Mouse (Mus musculus) frontal cortex, postnatal 10 days (tissue): ENCODE data around the gene Gm3633.
"Not testable (repeated sequence)": the region's sequence is repeated elsewhere in the genome, so short reads cannot be mapped to it uniquely, and the experiment has no call there.

Experiments used
- DNase-seq, 2 experiments: peaks; one replicate each; pipeline ENCODE4 v3.0.0; 2022; ENCODE audit warnings: low spot score in 2 of 2, mixed read lengths in 1 of 2

Gm3633 gene

GRCm38 (mm10) chr14:42641817-42642216 is at the start of gene Gm3633:
Gene Gm3633, minus strand, starts transcription at chr14:42641917.
- not testable (repeated sequence) for DNase-seq

- DNase-seq: not testable (repeated sequence)
Measured at GRCm38 (mm10) chr14:42655638-42656037, 13.9 kb upstream of the Gm3633 start, which contains the start of gene Gm10378. Gene Gm10378, plus strand, starts transcription at chr14:42655938.

GRCm38 (mm10) chr14:42599782-42600181 is 41.9 kb downstream of the Gm3633 start, which contains the start of gene Gm17124:
Gene Gm17124, minus strand, starts transcription at chr14:42599882.
- not testable (repeated sequence) for DNase-seq
